Mouse (Mus musculus) C2C12 (cell line): ENCODE data around the gene Prickle2.

Experiments used
- CEBPB ChIP-seq: IDR thresholded peaks from one replicate; pipeline ENCODE4 v1.6.1; 2011; ENCODE audit warnings: low read depth, mild to moderate bottlenecking, control low read depth, moderate library complexity
- CTCF ChIP-seq: IDR thresholded peaks from one replicate; pipeline ENCODE4 v1.5.1; 2011; ENCODE audit not compliant: control insufficient read depth, insufficient read depth, insufficient read length
- USF1 ChIP-seq: IDR thresholded peaks from one replicate; pipeline ENCODE4 v1.6.1; 2011; ENCODE audit warnings: low read depth, mild to moderate bottlenecking, control low read depth, moderate library complexity

DNA sequence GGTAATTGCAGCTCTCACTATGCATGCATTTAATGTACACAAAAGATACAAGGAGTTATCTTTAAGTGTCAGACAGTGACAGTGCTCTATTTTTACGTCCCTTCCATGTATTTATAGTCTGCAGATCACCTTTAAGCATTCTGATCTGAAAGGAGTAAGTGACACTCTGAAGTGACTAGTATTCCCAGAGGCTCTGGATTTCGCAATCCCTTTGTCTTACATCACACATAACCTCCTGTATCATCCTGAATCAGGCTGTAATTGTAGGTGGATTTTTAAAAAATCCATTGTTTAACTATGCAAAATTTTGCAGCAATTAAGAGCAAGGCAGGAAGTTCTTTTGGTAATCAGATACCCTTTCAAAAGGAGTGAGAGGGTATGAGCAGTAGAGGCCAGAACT, 196.2 kb downstream of the Prickle2 start:
- TF ChIP-seq CTCF (no peak), USF1 (no peak), CEBPB (no peak)
